Comparison of ENCODE assay signal across 18 mouse cellular contexts in genomic region chr10:30091549-30091948, GRCm38 (mm10).
"Had no signal": no experiment of that assay in that cellular context is flagged by ENCODE, and none has a peak within 500 bp of the region (broad histone marks: within the 10 kb centered on the region; RNA-seq: fewer than 3 reads in every experiment).

No protein-coding gene starts in this region.

- ATAC-seq: liver, embryonic 12.5 days had no signal

- H3K9me3 ChIP-seq: limb, embryonic 10.5 days; limb, embryonic 13.5 days; liver, embryonic 12.5 days; liver, embryonic 15.5 days; lung, embryonic 15.5 days; megakaryocyte, embryonic 14.5 days; midbrain, embryonic 12.5 days had no signal

- H3K36me3 ChIP-seq: limb, embryonic 10.5 days; limb, embryonic 13.5 days; liver, embryonic 12.5 days; liver, embryonic 15.5 days; lung, embryonic 15.5 days; midbrain, embryonic 12.5 days had no signal

- H3K27ac ChIP-seq: limb, embryonic 10.5 days; limb, embryonic 13.5 days; liver, embryonic 12.5 days; liver, embryonic 15.5 days; lung, embryonic 15.5 days had no signal

- H3K4me3 ChIP-seq: limb, embryonic 10.5 days; limb, embryonic 13.5 days; liver, embryonic 12.5 days; liver, embryonic 15.5 days; lung, embryonic 15.5 days; megakaryocyte, embryonic 14.5 days; midbrain, embryonic 12.5 days had no signal

- H3K4me1 ChIP-seq: limb, embryonic 10.5 days; limb, embryonic 13.5 days; liver, embryonic 12.5 days; liver, embryonic 15.5 days; lung, embryonic 15.5 days; megakaryocyte, embryonic 14.5 days; midbrain, embryonic 12.5 days had no signal

- H3K9ac ChIP-seq: limb, embryonic 13.5 days; liver, embryonic 12.5 days; liver, embryonic 15.5 days; lung, embryonic 15.5 days; midbrain, embryonic 12.5 days had no signal

- DNase-seq: kidney, adult 11 months; kidney, adult 9 months; kidney, postnatal 14 days; kidney, postnatal 4 days; layer of hippocampus, adult 9-11 months; liver; lung, adult 18-20 months; lung, postnatal 10 days; lung, postnatal 36 days; thymus, adult 18-20 months; thymus, postnatal 36 days had no signal

- H3K27me3 ChIP-seq: limb, embryonic 13.5 days; liver, embryonic 12.5 days; liver, embryonic 15.5 days; lung, embryonic 15.5 days; megakaryocyte, embryonic 14.5 days; midbrain, embryonic 12.5 days had no signal

- H3K4me2 ChIP-seq: limb, embryonic 13.5 days; liver, embryonic 12.5 days; liver, embryonic 15.5 days; lung, embryonic 15.5 days; midbrain, embryonic 12.5 days had no signal
